Mouse (Mus musculus) MEL-GATA-1-ER (cell line): ENCODE results near the gene Trp53inp2.
A peak's percentile ranks its signal among the peaks of the same experiment; 100 is the strongest.

Experiments used
- DNase-seq: peaks from one replicate; pipeline ENCODE4 v3.0.0-alpha.2; 2012; ENCODE audit warnings: low read depth; ENCODE audit errors: extremely low read depth

Trp53inp2 gene

DNA sequence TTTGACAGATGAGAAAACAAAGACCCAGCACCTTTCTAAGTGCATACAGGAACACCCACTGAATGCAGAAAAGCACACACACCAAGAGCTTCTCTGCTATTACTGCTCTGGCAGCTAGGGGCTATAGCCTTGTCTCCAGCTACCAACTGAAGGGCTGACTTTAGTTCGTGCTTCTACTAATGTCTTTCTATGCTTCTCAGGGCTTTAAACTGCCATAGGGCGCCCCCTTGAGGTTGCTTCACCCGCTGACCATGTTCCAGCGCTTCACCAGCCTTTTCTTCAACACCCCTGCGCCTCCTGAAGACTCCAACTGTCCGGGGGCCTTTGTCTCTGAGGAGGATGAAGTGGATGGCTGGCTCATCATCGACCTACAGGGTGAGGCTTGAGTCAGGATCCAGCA lies 4.2 kb downstream of the Trp53inp2 start:
- DNase-seq, result peak; percentile 79

DNA sequence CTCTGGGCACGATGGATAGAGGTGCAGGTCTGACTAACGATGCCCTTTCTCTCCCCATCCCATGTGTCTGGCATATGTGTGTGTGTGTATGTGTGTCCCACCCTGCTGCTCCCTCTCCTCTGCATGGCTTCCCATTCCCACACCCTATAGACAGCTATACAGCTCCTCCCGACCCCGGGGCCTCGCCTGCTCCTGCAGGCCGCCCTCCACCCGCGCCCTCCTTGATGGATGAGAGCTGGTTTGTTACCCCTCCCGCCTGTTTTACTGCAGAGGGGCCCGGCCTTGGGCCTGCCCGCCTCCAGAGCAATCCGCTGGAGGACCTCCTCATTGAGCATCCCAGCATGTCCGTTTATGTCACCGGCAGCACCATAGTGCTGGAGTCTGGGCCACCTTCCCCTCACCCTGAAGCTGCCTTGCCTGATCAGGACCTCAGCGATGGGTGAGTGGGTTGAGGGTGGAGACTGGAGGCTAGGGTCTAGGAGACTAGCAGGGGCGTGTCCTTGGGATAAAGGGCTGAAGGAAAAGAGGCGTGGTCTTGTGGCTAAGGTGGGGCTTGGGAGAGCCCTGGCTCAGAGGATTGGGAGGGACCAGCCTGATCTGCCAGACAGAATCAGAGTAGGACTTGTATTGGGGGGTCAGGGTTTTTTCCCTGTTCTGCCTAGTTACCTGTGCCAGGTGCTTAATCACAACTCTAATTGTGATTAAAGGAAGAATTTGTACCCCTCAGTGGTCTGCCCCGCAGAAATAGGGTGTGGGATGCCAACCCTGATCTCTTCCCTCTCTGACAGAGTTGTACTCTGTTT lies 5.1 kb downstream of the Trp53inp2 start:
- DNase-seq, result no peak

DNA sequence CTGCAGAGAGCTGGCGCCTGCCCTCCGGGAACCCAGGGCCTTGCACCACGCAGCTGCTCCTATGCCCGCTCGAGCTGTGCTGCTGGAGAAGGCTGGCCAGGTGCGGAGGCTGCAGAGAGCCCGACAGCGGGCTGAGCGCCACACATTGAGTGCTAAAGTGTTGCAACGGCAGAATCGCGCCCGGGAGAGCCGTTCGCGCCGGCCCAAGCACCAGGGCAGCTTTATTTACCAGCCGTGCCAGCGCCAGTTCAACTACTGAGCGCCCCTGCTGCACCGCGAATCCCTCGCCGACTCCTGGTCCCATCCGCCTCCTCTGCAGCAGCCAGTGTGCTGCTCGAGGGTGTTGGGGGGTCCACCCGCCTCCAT lies 5.7 kb downstream of the Trp53inp2 start:
- DNase-seq, result no peak

DNA sequence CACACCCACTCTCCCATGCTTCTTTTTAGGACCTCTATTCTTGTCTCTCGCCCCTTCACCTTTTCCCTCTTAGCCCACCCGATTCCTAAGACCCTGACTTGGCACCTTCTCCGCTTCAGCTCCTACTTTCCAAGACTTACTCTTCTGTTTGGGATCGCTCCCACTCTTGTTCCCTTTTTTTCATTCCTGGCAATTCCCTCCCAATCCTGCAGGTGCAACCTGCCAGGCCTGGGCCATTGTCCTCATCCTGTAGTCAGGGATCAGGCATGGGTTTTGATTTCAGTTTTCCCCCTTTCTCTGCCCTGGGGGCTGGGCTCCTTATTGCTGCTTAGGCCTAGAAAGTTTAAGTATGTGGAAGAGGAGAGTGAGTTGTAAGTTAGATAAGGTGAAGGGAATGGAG lies 6.2 kb downstream of the Trp53inp2 start:
- DNase-seq, result no peak

DNA sequence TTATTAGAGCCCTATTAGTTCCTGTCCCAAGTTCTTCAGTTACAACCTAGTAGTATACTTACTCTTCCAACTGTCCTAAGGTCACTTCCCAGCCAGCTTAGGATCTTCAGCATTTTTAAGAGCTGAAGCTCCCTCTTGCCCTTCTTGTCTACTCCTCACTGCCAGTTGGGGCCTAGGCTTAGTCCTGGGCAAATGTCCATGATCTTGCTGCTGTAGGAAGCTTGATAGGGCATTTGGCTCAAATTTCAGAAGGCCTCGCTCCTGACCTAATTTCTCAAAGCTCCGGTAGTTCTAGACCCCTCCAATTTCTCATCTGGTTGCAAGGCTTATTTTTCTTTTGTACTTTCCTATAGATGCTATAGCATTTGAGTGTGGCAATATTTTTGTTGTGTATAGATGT lies 7.7 kb downstream of the Trp53inp2 start:
- no peak for DNase-seq

DNA sequence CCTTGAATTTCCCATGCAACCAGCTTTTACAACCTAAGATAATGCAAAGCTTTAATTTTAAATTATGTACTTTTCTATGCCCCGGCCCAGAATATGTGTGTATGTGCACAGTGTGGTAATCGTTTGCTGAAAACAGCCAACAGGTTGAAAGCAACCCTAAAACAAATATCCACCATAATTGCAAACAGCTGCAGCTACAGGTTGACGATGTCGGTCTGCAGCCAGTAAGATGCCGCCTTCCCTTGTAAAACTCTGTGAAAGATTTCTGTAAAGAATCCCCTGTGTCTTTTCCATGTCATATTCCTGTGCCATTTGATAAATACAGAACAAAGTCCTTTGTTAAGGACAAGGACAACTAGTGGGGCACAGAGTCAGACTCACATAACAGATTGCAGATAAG lies 13.7 kb downstream of the Trp53inp2 start:
- no peak for DNase-seq

GRCm38 (mm10) chr2:155400276-155400675 lies 19.4 kb downstream of the Trp53inp2 start:
- no peak for DNase-seq

- no peak for DNase-seq
Measured at GRCm38 (mm10) chr2:155401926-155402325, 21.1 kb downstream of the Trp53inp2 start.

- DNase-seq, result no peak
Measured at GRCm38 (mm10) chr2:155404635-155405034, 23.8 kb downstream of the Trp53inp2 start.

- no peak for DNase-seq
Measured at GRCm38 (mm10) chr2:155420911-155421310, 40.1 kb downstream of the Trp53inp2 start.

DNA sequence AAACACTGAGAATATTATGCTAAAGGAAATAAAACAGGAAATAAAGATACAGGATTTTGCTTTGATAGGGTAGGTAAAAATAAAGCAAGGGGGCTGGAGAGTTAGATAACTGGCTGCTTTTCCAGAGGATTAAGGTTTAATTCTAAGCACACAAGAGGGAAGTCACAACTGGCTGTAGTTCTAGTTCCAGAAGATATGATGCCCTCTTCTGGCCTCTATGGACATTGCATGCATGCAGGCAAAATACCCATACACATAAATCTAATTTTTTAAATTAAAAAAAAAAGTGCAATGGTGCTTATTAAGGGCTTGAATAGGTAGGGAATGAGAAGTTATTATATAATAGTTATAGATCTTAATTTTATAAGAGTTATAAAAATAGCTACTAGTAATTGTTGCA lies 55.6 kb downstream of the Trp53inp2 start:
- DNase-seq, result peak; percentile 32
